Mouse (Mus musculus): ENCODE data around the gene Ufsp1. TPM values are rescaled to one million over a fixed set of nuclear protein-coding genes. Genes with fewer than 3 reads are reported as not detected.

Ufsp1 gene
- total RNA-seq, 2 experiments from 2014 or later = 12.4 to 13.8 TPM

- no peak overlapping the region for H3K27ac ChIP-seq
- TF ChIP-seq CTCF (conservative IDR thresholded peaks at IDR 0.05) = no peak
- DNase-seq (ENCODE audit: low spot score in 2 of 2) = no peak
Measured at GRCm38 (mm10) chr5:137320996-137321395, 26.6 kb downstream of the Ufsp1 start.

GRCm38 (mm10) chr5:137330910-137331309 lies 36.5 kb downstream of the Ufsp1 start:
- H3K4me3 ChIP-seq = no peak overlapping the region
- TF ChIP-seq CTCF (conservative IDR thresholded peaks at IDR 0.05) = no peak
- H3K27ac ChIP-seq = no peak overlapping the region
- DNase-seq (ENCODE audit: low spot score in 2 of 2) = no peak

More at GRCm38 (mm10) chr5:137320996-137321395, 26.6 kb downstream of the Ufsp1 start:
- H3K4me3 ChIP-seq = no peak overlapping the region

DNA sequence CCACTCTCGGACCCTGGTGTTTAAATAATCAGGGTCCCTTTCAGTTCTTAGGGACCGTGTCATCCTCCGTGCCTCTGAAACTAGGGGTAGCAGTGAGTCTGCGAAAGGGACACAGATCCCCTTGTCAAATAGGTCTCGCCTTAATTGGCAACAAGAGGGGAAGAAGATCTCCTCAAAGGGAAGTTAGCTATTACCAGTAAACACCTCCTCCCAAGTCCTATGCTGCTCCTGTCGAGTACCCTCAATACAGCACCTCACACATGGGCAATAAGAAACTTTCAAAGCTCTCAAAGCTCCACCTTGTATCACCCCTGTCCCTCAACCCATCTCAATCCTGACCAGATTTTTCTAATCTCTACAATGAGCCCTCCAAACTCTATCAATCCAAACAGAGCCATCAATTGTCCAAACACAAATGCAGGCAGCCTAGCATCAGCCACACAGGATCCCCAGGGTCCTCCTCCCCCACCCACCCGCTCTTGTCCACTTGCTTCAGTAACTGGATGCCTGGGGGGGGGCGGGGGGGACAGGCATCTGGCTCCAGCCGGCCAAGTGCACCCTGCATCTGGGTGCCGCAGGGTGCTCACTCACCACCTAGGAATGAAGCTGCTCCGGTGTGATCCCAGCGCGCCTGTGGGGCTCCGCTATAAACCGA lies 38.6 kb downstream of the Ufsp1 start:
- Histone ChIP-seq H3K4me3 (peak overlapping the region; percentile 78), H3K27ac (peak overlapping the region; percentile 75)
- no peak for TF ChIP-seq CTCF (conservative IDR thresholded peaks at IDR 0.05)
- DNase-seq (ENCODE audit: low spot score in 2 of 2) = no peak

- Histone ChIP-seq H3K27ac (peak within 1 kb of the TSS; percentile 75), H3K4me3 (peak within 1 kb of the TSS; percentile 78)
- DNase-seq (ENCODE audit: low spot score in 2 of 2) = peak; percentile 91 to 92
- TF ChIP-seq CTCF (conservative IDR thresholded peaks at IDR 0.05) = peak; percentile 88
Measured at GRCm38 (mm10) chr5:137333512-137334174, 39.2 kb downstream of the Ufsp1 start, which contains the start of gene Slc12a9. Gene Slc12a9, minus strand, starts transcription at chr5:137333597.

DNA sequence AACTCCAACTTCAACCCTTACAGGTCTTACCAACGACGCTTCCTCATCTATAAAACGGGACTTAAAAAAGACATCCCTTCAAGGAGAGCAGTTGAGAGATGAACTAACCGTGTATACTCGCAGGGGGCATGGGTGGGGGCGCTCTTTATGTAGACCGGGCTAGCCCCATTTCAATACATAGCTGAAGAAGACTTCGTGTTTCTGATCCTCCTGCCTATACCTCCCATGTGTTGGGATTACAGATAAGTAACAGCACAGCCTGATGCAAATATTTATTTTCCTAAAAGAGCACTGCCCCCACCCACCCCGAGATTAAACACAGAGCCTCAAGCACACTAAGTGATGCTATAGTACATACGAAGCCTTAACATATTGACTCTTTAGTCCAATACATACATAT lies 39.9 kb downstream of the Ufsp1 start:
- DNase-seq (ENCODE audit: low spot score in 2 of 2) = no peak
- no peak overlapping the region; the same call in 1 of the 2 replicates for H3K4me3 ChIP-seq
- TF ChIP-seq CTCF (conservative IDR thresholded peaks at IDR 0.05) = no peak
- H3K27ac ChIP-seq = no peak overlapping the region

DNA sequence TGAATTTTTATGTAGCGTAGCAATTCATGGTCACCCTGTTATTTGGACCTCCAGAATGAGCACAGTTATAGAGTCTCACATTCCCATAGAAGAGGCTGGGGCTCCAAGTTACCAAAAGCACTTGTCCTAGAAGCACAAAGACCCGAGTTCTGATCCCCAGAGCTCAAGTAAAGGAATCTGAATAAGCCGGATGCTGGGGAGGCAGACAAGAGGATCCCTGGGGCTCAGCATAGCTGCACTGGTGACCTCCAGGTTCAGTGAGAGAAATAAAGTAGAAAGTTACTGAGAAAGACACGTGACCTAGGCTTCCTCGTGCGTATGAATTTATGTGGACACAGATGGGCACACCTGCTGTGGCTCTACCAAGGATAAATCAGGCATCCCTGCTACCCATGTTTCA lies 40.6 kb downstream of the Ufsp1 start:
- no peak for TF ChIP-seq CTCF (conservative IDR thresholded peaks at IDR 0.05)
- DNase-seq (ENCODE audit: low spot score in 2 of 2) = no peak
- no peak overlapping the region for H3K4me3 ChIP-seq
- H3K27ac ChIP-seq = no peak overlapping the region

DNA sequence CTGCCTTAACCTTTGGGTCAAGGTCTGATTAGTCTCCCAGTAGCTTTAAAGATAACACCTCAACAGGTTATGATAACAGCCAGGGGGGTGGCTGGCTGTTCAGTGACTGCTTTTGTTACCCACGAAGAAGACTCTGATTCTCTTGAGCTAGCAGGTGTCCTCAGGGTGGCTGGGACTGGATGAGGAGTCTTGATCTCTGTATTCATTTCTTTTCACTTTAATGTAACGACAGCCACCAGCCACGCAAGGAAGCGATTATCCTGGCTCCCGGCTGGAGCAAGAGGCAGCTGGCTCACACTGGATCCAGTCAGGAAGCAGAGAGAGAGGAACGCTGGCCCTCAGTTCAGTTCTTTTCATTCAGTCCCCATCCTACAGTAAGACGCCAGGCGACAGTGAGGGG lies 42.8 kb downstream of the Ufsp1 start:
- no peak for TF ChIP-seq CTCF (conservative IDR thresholded peaks at IDR 0.05)
- DNase-seq (ENCODE audit: low spot score in 2 of 2) = no peak
- no peak overlapping the region for H3K4me3 ChIP-seq
- no peak overlapping the region for H3K27ac ChIP-seq

- DNase-seq (ENCODE audit: low spot score in 2 of 2) = peak; percentile 91 to 94
- no peak for TF ChIP-seq CTCF (conservative IDR thresholded peaks at IDR 0.05)
- Histone ChIP-seq H3K27ac (peak overlapping the region; percentile 81), H3K4me3 (peak overlapping the region; percentile 63)
Measured at GRCm38 (mm10) chr5:137338256-137338655, 43.8 kb downstream of the Ufsp1 start.

DNA sequence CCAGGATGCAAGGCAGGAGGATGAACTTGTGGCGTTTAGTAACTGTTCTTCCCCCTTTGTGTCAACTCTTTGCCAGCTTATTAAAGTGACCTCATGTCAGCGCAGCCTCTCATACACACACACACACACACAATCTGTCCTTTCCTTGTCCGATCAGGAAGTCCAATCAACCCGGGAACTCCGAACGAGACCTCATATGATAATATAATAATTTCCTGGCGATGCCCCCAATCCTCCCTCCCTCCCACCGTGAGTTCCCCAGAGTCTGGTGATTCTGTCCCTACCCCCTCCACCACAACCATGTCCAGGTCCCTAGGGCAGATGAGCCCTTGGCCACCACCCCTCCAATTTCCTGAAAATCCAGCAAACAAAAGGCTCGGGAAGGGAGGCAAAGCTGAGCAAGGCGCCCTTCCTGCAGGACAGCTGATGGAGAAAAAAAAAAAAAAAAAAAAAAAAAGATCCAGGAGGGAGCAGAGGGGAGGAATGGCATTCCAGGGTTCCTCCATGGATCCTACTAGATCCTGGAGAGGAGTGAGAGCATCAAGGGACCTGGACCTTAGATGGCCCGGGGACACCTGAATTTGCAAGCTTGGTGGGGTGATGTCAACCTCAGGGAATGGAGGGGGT lies 44.3 kb downstream of the Ufsp1 start:
- H3K4me3 ChIP-seq = peak overlapping the region; percentile 63
- no peak for DNase-seq (ENCODE audit: low spot score in 2 of 2)
- H3K27ac ChIP-seq = peak overlapping the region; percentile 81
- TF ChIP-seq CTCF (conservative IDR thresholded peaks at IDR 0.05) = no peak

GRCm38 (mm10) chr5:137339290-137339979 lies 45.0 kb downstream of the Ufsp1 start:
- no peak for TF ChIP-seq CTCF (conservative IDR thresholded peaks at IDR 0.05)
- DNase-seq (ENCODE audit: low spot score in 2 of 2) = peak in 1 of 2 experiments; percentile 24

GRCm38 (mm10) chr5:137340222-137340621 lies 45.8 kb downstream of the Ufsp1 start:
- no peak for TF ChIP-seq CTCF (conservative IDR thresholded peaks at IDR 0.05)
- H3K27ac ChIP-seq = peak overlapping the region; percentile 81; the same call in 1 of the 2 replicates
- no peak overlapping the region; the same call in 1 of the 2 replicates for H3K4me3 ChIP-seq
- no peak for DNase-seq (ENCODE audit: low spot score in 2 of 2)

More at GRCm38 (mm10) chr5:137339290-137339979, 45.0 kb downstream of the Ufsp1 start:
- peak overlapping the region; percentile 81 for H3K27ac ChIP-seq
- peak overlapping the region; percentile 63 for H3K4me3 ChIP-seq

- H3K4me3 ChIP-seq = no peak overlapping the region
- no peak overlapping the region for H3K27ac ChIP-seq
- DNase-seq (ENCODE audit: low spot score in 2 of 2) = no peak
- TF ChIP-seq CTCF (conservative IDR thresholded peaks at IDR 0.05) = no peak
Measured at GRCm38 (mm10) chr5:137342407-137343012, 48.1 kb downstream of the Ufsp1 start.
